Mouse (Mus musculus) ES-Bruce4 (cell line): Measurements from ENCODE around the gene Insyn1.

Experiments
- CTCF ChIP-seq: IDR thresholded peaks from one replicate; pipeline ENCODE4 v1.8.1; 2011; ENCODE audit warnings: low read depth, low read length
- EP300 ChIP-seq: IDR thresholded peaks from 2 replicates; pipeline ENCODE4 v1.6.1; 2011; ENCODE audit warnings: low read depth, low read length; ENCODE audit not compliant: insufficient read depth
- POLR2A ChIP-seq: IDR thresholded peaks from one replicate; pipeline ENCODE4 v1.8.1; 2011; ENCODE audit warnings: low read length; ENCODE audit not compliant: insufficient read depth

DNA sequence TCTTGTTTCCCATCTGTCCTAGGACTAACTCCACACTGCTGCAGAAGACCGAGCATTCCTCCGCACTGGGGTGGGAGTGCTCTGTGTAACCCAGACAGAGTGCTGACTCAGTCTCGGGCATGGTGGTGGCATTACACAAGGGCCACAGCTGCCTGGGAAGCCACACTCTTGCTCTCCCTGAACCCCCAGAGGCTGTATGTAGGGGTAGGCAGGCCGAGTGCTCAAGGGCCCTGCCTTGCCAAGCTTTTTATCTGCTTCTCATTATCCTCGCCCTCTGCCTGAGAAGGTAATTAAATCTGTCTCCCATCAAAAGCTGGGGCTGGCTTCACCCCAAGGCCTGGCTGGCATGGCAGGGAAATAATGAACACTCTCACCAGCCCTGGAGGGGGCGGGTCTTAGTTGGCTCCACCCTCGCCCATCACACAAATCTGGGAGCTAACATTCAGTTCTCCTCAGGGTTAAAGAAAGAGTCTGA lies 30.9 kb upstream of the Insyn1 start:
- TF ChIP-seq CTCF (no peak), POLR2A (no peak), EP300 (no peak)
